Mouse (Mus musculus): Measurements from ENCODE around the gene Adamts3.

The Adamts3 gene

GRCm38 (mm10) chr5:89816610-89817009 is 66.5 kb downstream of the Adamts3 start:
- DNase-seq (ENCODE audit: low spot score), result no peak

GRCm38 (mm10) chr5:89814552-89814951 is 68.6 kb downstream of the Adamts3 start:
- DNase-seq (ENCODE audit: low spot score), result no peak

GRCm38 (mm10) chr5:89800181-89800816 is 82.8 kb downstream of the Adamts3 start:
- DNase-seq (ENCODE audit: low spot score), result no peak

- no peak for DNase-seq (ENCODE audit: low spot score)
Observed at GRCm38 (mm10) chr5:89793706-89794105, 89.4 kb downstream of the Adamts3 start.

- DNase-seq (ENCODE audit: low spot score), result no peak
Observed at GRCm38 (mm10) chr5:89784635-89785034, 98.5 kb downstream of the Adamts3 start.

- no peak for DNase-seq (ENCODE audit: low spot score)
Observed at GRCm38 (mm10) chr5:89779823-89780222, 103.3 kb downstream of the Adamts3 start.

- DNase-seq (ENCODE audit: low spot score), result no peak
Observed at GRCm38 (mm10) chr5:89778610-89779009, 104.5 kb downstream of the Adamts3 start.

GRCm38 (mm10) chr5:89777411-89777810 is 105.7 kb downstream of the Adamts3 start:
- DNase-seq (ENCODE audit: low spot score), result no peak

- no peak for DNase-seq (ENCODE audit: low spot score)
Observed at GRCm38 (mm10) chr5:89770655-89771355, 112.3 kb downstream of the Adamts3 start.

GRCm38 (mm10) chr5:89763189-89764187 is 119.6 kb downstream of the Adamts3 start:
- no peak for DNase-seq (ENCODE audit: low spot score)

- DNase-seq (ENCODE audit: low spot score), result no peak
Observed at GRCm38 (mm10) chr5:89760368-89760767, 122.8 kb downstream of the Adamts3 start.

- no peak for DNase-seq (ENCODE audit: low spot score)
Observed at GRCm38 (mm10) chr5:89751836-89752235, 131.3 kb downstream of the Adamts3 start.

- DNase-seq (ENCODE audit: low spot score), result no peak
Observed at GRCm38 (mm10) chr5:89748185-89748884, 134.8 kb downstream of the Adamts3 start.

- DNase-seq (ENCODE audit: low spot score), result no peak
Observed at GRCm38 (mm10) chr5:89747149-89747659, 135.9 kb downstream of the Adamts3 start.

- DNase-seq (ENCODE audit: low spot score), result no peak
Observed at GRCm38 (mm10) chr5:89745112-89745511, 138.0 kb downstream of the Adamts3 start.

GRCm38 (mm10) chr5:89734759-89735158 is 148.4 kb downstream of the Adamts3 start:
- DNase-seq (ENCODE audit: low spot score), result no peak

- no peak for DNase-seq (ENCODE audit: low spot score)
Observed at GRCm38 (mm10) chr5:89730411-89730810, 152.7 kb downstream of the Adamts3 start.

- DNase-seq (ENCODE audit: low spot score), result no peak
Observed at GRCm38 (mm10) chr5:89728117-89728516, 155.0 kb downstream of the Adamts3 start.

- DNase-seq (ENCODE audit: low spot score), result no peak
Observed at GRCm38 (mm10) chr5:89727497-89728057, 155.6 kb downstream of the Adamts3 start.

- DNase-seq (ENCODE audit: low spot score), result no peak
Observed at GRCm38 (mm10) chr5:89714552-89714951, 168.6 kb downstream of the Adamts3 start.

Measured in T-cell, adult 2 months (primary cell).